ENCODE assay signal across 8 mouse cellular contexts in the genomic region with DNA sequence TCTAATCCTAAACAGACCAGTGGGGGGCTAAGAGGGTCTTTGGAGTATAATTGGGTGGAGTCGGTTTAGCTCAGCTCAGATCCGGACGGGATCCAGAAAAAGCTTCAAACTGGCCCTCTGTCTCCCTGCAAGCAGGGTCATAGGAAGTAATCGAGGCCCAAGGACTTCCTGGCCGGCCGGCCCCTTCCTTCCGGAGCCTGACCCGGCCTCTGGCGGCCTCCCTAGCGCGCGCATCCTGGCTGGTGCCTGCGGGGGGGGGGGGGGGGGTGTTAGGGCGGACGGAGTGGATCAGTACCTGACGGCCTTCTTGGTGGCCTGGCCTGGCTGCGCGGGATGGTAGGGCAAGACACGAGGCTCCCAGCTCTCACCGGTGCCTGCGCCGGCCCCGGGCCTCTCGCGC. TPM values are rescaled to one million over a fixed set of nuclear protein-coding genes. Genes with fewer than 3 reads are reported as not detected.
DNase-seq lines count a peak whose midpoint lies in the region; ATAC-seq lines count a peak whose summit lies in the region.

No protein-coding gene starts in this region.

- peaks cover 24% of the 10 kb centered on the region for H3K4me1 ChIP-seq in heart, embryonic 13.5 days
- peaks cover 35% of the 10 kb centered on the region for H3K4me1 ChIP-seq in megakaryocyte, embryonic 14.5 days

- H3K27me3 ChIP-seq in heart, embryonic 13.5 days (replicated peaks) = peaks cover 71% of the 10 kb centered on the region
- H3K27me3 ChIP-seq in megakaryocyte, embryonic 14.5 days (replicated peaks) = peaks cover 97% of the 10 kb centered on the region

- DNase-seq in embryo, embryonic 10 days (ENCODE audit: low spot score) = peak; percentile 44
- no peak for DNase-seq in embryo, embryonic 9.5 days (ENCODE audit: extremely low spot score)
- DNase-seq in adrenal gland, postnatal 25 days = peak; percentile 54
- DNase-seq in kidney, postnatal 25 days = peak; percentile 65 to 84
- DNase-seq in left cerebral cortex, adult 18-20 months (ENCODE audit: low spot score in 2 of 2) = no peak
- no peak for DNase-seq in B cell, adult 2 months

- no peak; the same call in 1 of the 2 replicates for ATAC-seq in heart, embryonic 13.5 days (ENCODE audit: extremely low read depth, insufficient number of reproducible peaks, low FRiP score, low TSS enrichment)

- H3K36me3 ChIP-seq in heart, embryonic 13.5 days = peaks cover 36% of the 10 kb centered on the region
- peaks cover 27% of the 10 kb centered on the region for H3K36me3 ChIP-seq in megakaryocyte, embryonic 14.5 days (replicated peaks; ENCODE audit: low read length)

- H3K4me3 ChIP-seq in heart, embryonic 13.5 days = peak overlapping the region; percentile 69
- H3K4me3 ChIP-seq in megakaryocyte, embryonic 14.5 days (replicated peaks) = peak overlapping the region; percentile 93

- under 1% methylated on average over 25 of the region's 25 CpGs for WGBS in heart, embryonic 13.5 days

- H3K9ac ChIP-seq in heart, embryonic 13.5 days = peak overlapping the region; percentile 81

- peak overlapping the region; percentile 73 for H3K4me2 ChIP-seq in heart, embryonic 13.5 days

- H3K27ac ChIP-seq in heart, embryonic 13.5 days (replicated peaks) = peak overlapping the region; percentile 81

- H3K9me3 ChIP-seq in heart, embryonic 13.5 days = no peaks in the 10 kb centered on the region
- H3K9me3 ChIP-seq in megakaryocyte, embryonic 14.5 days = peaks cover 7% of the 10 kb centered on the region; the same call in 1 of the 2 replicates

RNA-seq across cellular contexts. Expression of a gene that starts 0.6 kb away (rescaled TPM):
- total RNA-seq in adrenal gland, postnatal 25 days (2021) = 46.9 and 50.1 TPM in 2 replicates
- polyA plus RNA-seq in heart, embryonic 13.5 days (2015; fragmentation: Nextera tagmentation; extraction: Ambion mirVana) = 26.0 and 28.6 TPM in 2 replicates
- 9.2 and 30.3 TPM in 2 replicates for polyA plus RNA-seq in megakaryocyte, embryonic 14.5 days (2012; ENCODE audit: insufficient read depth, low replicate concordance)
- 10 to 100 TPM; 87.2 to 93.6 TPM for total RNA-seq in left cerebral cortex, adult 18-20 months (2021)

RNA-seq across cellular contexts. Expression of a gene that starts 0.8 kb away (rescaled TPM):
- 2.8 and 4.1 TPM in 2 replicates for total RNA-seq in adrenal gland, postnatal 25 days (2021)
- 0.43 and 0.49 TPM in 2 replicates for polyA plus RNA-seq in heart, embryonic 13.5 days (2015; fragmentation: Nextera tagmentation; extraction: Ambion mirVana)
- 1.7 TPM in 1 of 2 replicates, not detected in the other for polyA plus RNA-seq in megakaryocyte, embryonic 14.5 days (2012; ENCODE audit: insufficient read depth, low replicate concordance)
- 100 to 1,000 TPM in 1 of 2 experiments, 10 to 100 TPM in 1; 93.8 to 107 TPM for total RNA-seq in left cerebral cortex, adult 18-20 months (2021)

RNA-seq across cellular contexts. Expression of a gene that starts 27.8 kb away (rescaled TPM):
- total RNA-seq in adrenal gland, postnatal 25 days (2021) = 83.1 and 107 TPM in 2 replicates
- polyA plus RNA-seq in heart, embryonic 13.5 days (2015; fragmentation: Nextera tagmentation; extraction: Ambion mirVana) = 91.0 and 93.0 TPM in 2 replicates
- 8.6 and 12.9 TPM in 2 replicates for polyA plus RNA-seq in megakaryocyte, embryonic 14.5 days (2012; ENCODE audit: insufficient read depth, low replicate concordance)
- total RNA-seq in left cerebral cortex, adult 18-20 months (2021) = 10 to 100 TPM; 26.6 to 29.6 TPM

RNA-seq across cellular contexts. Expression of a gene that starts 28.3 kb away (rescaled TPM):
- total RNA-seq in adrenal gland, postnatal 25 days (2021) = 4.8 and 6.9 TPM in 2 replicates
- polyA plus RNA-seq in heart, embryonic 13.5 days (2015; fragmentation: Nextera tagmentation; extraction: Ambion mirVana) = 0.28 and 0.31 TPM in 2 replicates
- 0.13 TPM in 1 of 2 replicates, not detected in the other for polyA plus RNA-seq in megakaryocyte, embryonic 14.5 days (2012; ENCODE audit: insufficient read depth, low replicate concordance)
- total RNA-seq in left cerebral cortex, adult 18-20 months (2021) = 10 to 100 TPM; 16.2 to 19.6 TPM

RNA-seq across cellular contexts. Expression of a gene that starts 28.4 kb away (rescaled TPM):
- total RNA-seq in adrenal gland, postnatal 25 days (2021) = 42.4 and 44.1 TPM in 2 replicates
- 5.5 and 6.0 TPM in 2 replicates for polyA plus RNA-seq in heart, embryonic 13.5 days (2015; fragmentation: Nextera tagmentation; extraction: Ambion mirVana)
- 2.3 and 2.4 TPM in 2 replicates for polyA plus RNA-seq in megakaryocyte, embryonic 14.5 days (2012; ENCODE audit: insufficient read depth, low replicate concordance)
- total RNA-seq in left cerebral cortex, adult 18-20 months (2021) = 10 to 100 TPM; 21.5 to 25.2 TPM

Comparison
In these comparisons a context has a peak if more than half of its experiments do, and no peak if none do; other contexts are left out.
1. DNase-seq: peak in embryo, embryonic 10 days (single experiment), adrenal gland, postnatal 25 days (single experiment) and kidney, postnatal 25 days (2 of 2); none in embryo, embryonic 9.5 days (single experiment), left cerebral cortex, adult 18-20 months (0 of 2) and B cell, adult 2 months (0 of 2).
2. RNA of a gene that starts 0.8 kb away (total RNA-seq): 93.8 to 107 TPM in left cerebral cortex, adult 18-20 months; 2.8 to 4.1 TPM in adrenal gland, postnatal 25 days; every median in the first group is over 10 times any median in the second.